Mouse (Mus musculus) lung, adult 2 months (tissue): ENCODE measurements around the gene Myo16. TPM values are rescaled to one million over a fixed set of nuclear protein-coding genes. Genes with fewer than 3 reads are reported as not detected.

Source experiments
- DNase-seq: peaks from one replicate; pipeline ENCODE4 v3.0.0; 2022
- H3K4me1 ChIP-seq: fragments of 200-500 bp; 2 replicates; pipeline ENCODE4 v1.6.1; 2011; ENCODE audit warnings: low read length; ENCODE audit not compliant: control insufficient read depth, insufficient read depth
- H3K4me3 ChIP-seq: fragments of 200-500 bp; replicated peaks from 2 replicates; pipeline ENCODE3; 2011; ENCODE audit warnings: low read depth, mild to moderate bottlenecking, control low read depth, low read length; ENCODE audit errors: extremely low read depth
- CTCF ChIP-seq: fragments of 200-500 bp; IDR thresholded peaks from 2 replicates; pipeline ENCODE4 v1.5.1; 2011; ENCODE audit warnings: mild to moderate bottlenecking, low read length, control low read depth; ENCODE audit not compliant: insufficient read depth
- POLR2A ChIP-seq: fragments of 200-500 bp; IDR thresholded peaks from 2 replicates; pipeline ENCODE4 v1.6.1; 2011; ENCODE audit warnings: low read depth, mild to moderate bottlenecking, control low read depth, low read length, borderline replicate concordance; ENCODE audit errors: extremely low read depth
- WGBS: fragments of 180-500 bp; shearing (Covaris S2); methylation state at CpG from one replicate; pipeline ENCODE4 v1.1.7; 2018; 5-methylcytosine and 5-hydroxymethylcytosine counted together
- polyA plus RNA-seq: library from polyadenylated mRNA; depleted of rRNA; stranded (reverse); fragments of >200 nt; gene quantifications from 2 replicates; pipeline ENCODE4 v1.2.3, GENCODE M21; 2012

The Myo16 gene
- polyA plus RNA-seq, 1 experiment, result 0.26 TPM

- no peaks in the 10 kb centered on the region for H3K4me1 ChIP-seq
- no peak overlapping the region for H3K4me3 ChIP-seq
- 67% methylated on average over 8 of the region's 8 CpGs for WGBS
- no peak for DNase-seq
- TF ChIP-seq POLR2A (no peak), CTCF (no peak)
Observed at GRCm38 (mm10) chr8:10480850-10481249, 327.1 kb downstream of the Myo16 start.

GRCm38 (mm10) chr8:10482064-10482463 lies 328.4 kb downstream of the Myo16 start:
- WGBS, result 71% methylated on average over 5 of the region's 5 CpGs
- no peak for TF ChIP-seq CTCF

GRCm38 (mm10) chr8:10482880-10483279 lies 329.2 kb downstream of the Myo16 start:
- no peak for DNase-seq
- TF ChIP-seq CTCF (no peak), POLR2A (no peak)
- 63% methylated on average over 1 of the region's 1 CpGs for WGBS
- H3K4me3 ChIP-seq, result no peak overlapping the region
- no peaks in the 10 kb centered on the region for H3K4me1 ChIP-seq

More at GRCm38 (mm10) chr8:10482064-10482463, 328.4 kb downstream of the Myo16 start:
- no peak overlapping the region for H3K4me3 ChIP-seq
- H3K4me1 ChIP-seq, result no peaks in the 10 kb centered on the region
- no peak for DNase-seq

DNA sequence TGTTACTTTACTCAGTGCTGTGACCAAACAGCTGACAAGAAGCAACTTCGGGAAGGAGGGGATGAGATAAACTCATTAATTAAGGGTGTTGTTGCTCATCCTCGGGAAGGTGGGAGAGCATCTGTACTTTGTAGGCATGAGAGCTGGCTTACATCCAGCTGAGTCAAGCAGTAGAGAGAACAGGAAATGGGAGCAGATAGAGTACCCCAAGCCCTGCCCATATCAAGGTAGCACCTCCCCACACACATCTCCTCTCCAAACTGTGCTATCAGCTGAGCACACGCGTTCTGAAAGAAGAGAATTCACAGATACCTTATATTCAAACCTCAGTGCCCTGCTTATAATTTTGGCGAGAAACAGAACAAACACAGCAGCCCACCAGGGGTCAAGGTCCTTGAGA lies 330.1 kb downstream of the Myo16 start:
- DNase-seq, result no peak
- no peaks in the 10 kb centered on the region for H3K4me1 ChIP-seq
- TF ChIP-seq CTCF (no peak), POLR2A (no peak)
- WGBS, result 23% methylated on average over 5 of the region's 5 CpGs
- no peak overlapping the region for H3K4me3 ChIP-seq

GRCm38 (mm10) chr8:10489738-10490419 lies 336.2 kb downstream of the Myo16 start:
- WGBS, result 81% methylated on average over 10 of the region's 10 CpGs
- Histone ChIP-seq H3K4me3 (no peak overlapping the region), H3K4me1 (no peaks in the 10 kb centered on the region)
- no peak for DNase-seq
- TF ChIP-seq POLR2A (no peak), CTCF (no peak)

- Histone ChIP-seq H3K4me1 (no peaks in the 10 kb centered on the region), H3K4me3 (no peak overlapping the region)
- TF ChIP-seq CTCF (no peak), POLR2A (no peak)
- DNase-seq, result no peak
- WGBS, result 89% methylated on average over 2 of the region's 2 CpGs
Observed at GRCm38 (mm10) chr8:10490420-10490784, 336.7 kb downstream of the Myo16 start.

DNA sequence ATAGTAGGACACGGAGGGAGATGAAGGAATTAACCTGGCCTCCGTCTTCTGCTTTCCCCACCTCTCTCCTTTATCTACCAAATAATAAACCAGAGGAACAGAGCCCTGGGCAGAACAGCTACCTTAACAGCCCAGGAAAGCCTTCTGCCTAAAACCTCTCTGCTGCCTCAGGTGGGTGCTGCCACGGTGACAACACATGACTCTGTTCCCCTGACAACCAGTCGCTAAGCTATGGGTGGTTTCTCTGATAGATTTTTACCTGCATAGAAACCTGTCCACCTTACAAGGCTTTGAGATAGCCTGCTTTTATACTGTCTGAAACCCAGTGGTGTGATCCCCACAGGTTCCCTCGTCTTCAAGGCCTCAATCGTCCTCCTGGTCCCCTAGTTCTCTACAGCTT lies 337.2 kb downstream of the Myo16 start:
- no peaks in the 10 kb centered on the region for H3K4me1 ChIP-seq
- DNase-seq, result no peak
- TF ChIP-seq CTCF (no peak), POLR2A (no peak)
- WGBS, result 69% methylated on average over 6 of the region's 6 CpGs
- no peak overlapping the region for H3K4me3 ChIP-seq

DNA sequence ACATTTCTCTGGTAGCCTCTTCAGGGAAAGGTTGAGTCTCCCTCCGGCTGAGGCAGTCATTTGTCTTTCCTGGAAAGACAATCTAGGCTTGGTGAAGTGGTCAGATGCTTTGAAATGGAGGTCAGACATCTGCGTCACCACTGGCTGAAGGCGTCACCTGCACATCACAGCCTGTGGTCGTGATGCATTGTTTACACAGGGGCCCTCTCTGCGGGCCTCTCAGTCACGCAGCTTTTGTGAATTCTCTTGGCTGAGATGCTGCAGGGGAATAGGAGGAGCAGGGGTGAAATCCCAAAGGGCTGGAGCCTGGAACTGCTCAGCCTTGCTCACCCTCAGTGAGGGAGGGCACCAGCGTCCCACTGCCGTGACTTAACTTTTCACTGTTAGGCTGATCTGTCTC lies 346.1 kb downstream of the Myo16 start:
- no peak for TF ChIP-seq CTCF
- TF ChIP-seq POLR2A, result no peak
- WGBS, result 27% methylated on average over 8 of the region's 8 CpGs
- no peak for DNase-seq
- no peaks in the 10 kb centered on the region for H3K4me1 ChIP-seq
- no peak overlapping the region for H3K4me3 ChIP-seq

DNA sequence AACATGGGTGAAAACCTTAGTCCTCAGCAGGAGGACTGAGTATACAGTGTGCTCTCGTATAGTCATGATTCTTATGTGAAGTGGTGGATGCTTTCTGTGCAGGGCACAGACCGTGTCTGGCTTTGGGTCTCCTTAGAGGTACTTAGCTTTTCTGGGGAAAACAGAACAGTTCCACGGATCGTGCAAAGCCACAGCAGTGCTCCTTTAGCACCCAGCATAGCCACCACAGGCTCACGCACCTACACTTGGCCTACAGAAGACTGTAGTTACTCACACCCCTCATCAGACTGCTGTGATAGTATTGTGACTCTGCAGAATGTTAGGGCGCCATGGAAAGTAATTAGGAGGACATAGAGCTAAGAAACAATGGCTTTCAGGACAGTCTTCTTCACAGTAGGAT lies 346.8 kb downstream of the Myo16 start:
- no peaks in the 10 kb centered on the region for H3K4me1 ChIP-seq
- WGBS, result 62% methylated on average over 6 of the region's 6 CpGs
- no peak for TF ChIP-seq POLR2A
- no peak for TF ChIP-seq CTCF
- H3K4me3 ChIP-seq, result no peak overlapping the region
- DNase-seq, result no peak

DNA sequence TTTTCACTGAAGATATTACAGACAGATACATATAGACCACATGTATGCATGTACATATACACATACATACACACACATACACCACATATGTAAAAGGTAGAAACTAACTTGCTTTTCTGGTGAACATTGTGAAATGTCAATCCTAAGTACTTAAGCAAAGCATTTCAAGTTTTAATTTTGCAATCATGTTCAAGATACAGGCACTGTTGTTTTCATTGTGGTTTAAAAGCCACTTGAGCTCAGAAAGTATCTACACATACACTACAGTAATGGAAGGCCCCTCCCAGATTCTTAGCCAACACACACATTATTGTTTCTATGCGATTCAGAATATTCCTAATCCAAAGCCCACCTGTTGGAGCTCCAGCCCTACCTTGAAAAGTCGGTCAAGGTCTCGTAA lies 348.0 kb downstream of the Myo16 start:
- 76% methylated on average over 3 of the region's 3 CpGs for WGBS
- H3K4me3 ChIP-seq, result no peak overlapping the region
- no peak for DNase-seq
- TF ChIP-seq POLR2A (no peak), CTCF (no peak)
- H3K4me1 ChIP-seq, result no peaks in the 10 kb centered on the region
